Mouse (Mus musculus) G1E (cell line): ENCODE measurements around the gene Phf19.

Experiments used
- CTCF ChIP-seq: IDR thresholded peaks from 2 replicates; pipeline ENCODE4 v1.5.1; 2012; ENCODE audit warnings: low read depth, low read length, inconsistent platforms, mixed read lengths
- GATA1 ChIP-seq: IDR thresholded peaks from 2 replicates; pipeline ENCODE4 v1.6.1; 2012; ENCODE audit warnings: borderline replicate concordance, low read length, inconsistent platforms, mixed read lengths
- POLR2AphosphoS5 ChIP-seq: IDR thresholded peaks from 2 replicates; pipeline ENCODE4 v1.6.1; 2012; ENCODE audit warnings: low read depth, low read length, inconsistent platforms; ENCODE audit not compliant: insufficient replicate concordance
- TAL1 ChIP-seq: conservative IDR thresholded peaks from 2 replicates; pipeline ENCODE4 v1.6.1; 2012; ENCODE audit warnings: low read depth, low read length, inconsistent platforms, mixed read lengths

DNA sequence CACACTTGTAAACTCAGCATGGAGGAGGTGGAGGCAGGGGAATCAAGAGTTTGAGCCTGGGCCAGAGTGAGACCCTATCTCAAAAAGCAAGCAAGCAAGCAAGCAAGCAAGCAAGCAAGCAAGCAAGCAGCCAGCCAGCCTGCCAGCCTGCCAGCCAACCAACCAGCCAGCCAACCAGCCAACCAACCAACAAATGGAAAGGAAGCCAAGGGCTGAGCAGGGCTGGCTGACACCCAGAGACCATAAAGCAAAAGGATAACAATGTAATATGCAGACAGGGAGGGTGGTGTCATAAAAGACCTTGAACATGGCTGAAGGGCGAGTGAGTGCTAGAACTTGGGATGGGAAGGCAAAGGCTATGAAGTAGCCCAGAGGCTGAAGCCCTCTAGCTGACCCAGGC lies 13.4 kb downstream of the Phf19 start:
- TF ChIP-seq CTCF, result no peak
- TF ChIP-seq POLR2AphosphoS5, result no peak
- TF ChIP-seq GATA1, result no peak
- TF ChIP-seq TAL1, result no peak
